Mouse (Mus musculus) MEL (cell line): ENCODE data around the gene Hsf2. TPM values are rescaled to one million over a fixed set of nuclear protein-coding genes. Genes with fewer than 3 reads are reported as not detected.

Experiments used
- DNase-seq: peaks from one replicate; pipeline ENCODE4 v3.0.0; 2011; ENCODE audit warnings: low read depth, low spot score
- H3K27ac ChIP-seq: 2 replicates; pipeline ENCODE4 v1.5.1; 2012; ENCODE audit warnings: low read depth, mild to moderate bottlenecking, control low read depth, low read length, moderate library complexity; ENCODE audit not compliant: control insufficient read depth
- H3K27me3 ChIP-seq, 2 experiments: fragments of 150-350 bp in 1 of 2; sonication (generic) in 1 of 2; 2 replicates each; pipeline ENCODE4 v1.6.1; 2012; ENCODE audit warnings: low read length in 2 of 2, mild to moderate bottlenecking in 2 of 2, improper control_type of control experiment in 1 of 2, moderate library complexity in 1 of 2; ENCODE audit not compliant: insufficient read depth in 2 of 2, control insufficient read depth in 1 of 2
- H3K36me3 ChIP-seq, 2 experiments: 2 replicates each; pipeline ENCODE4 v1.6.1; 2012 to 2014; ENCODE audit warnings: low read length in 2 of 2, improper control_type of control experiment in 1 of 2, inconsistent platforms in 1 of 2, mild to moderate bottlenecking in 1 of 2; ENCODE audit not compliant: insufficient read depth in 2 of 2, control insufficient read depth in 1 of 2
- H3K4me1 ChIP-seq, 2 experiments: fragments of 150-350 bp in 1 of 2; sonication (generic) in 1 of 2; 2 replicates each; pipeline ENCODE4 v1.6.1; 2012; ENCODE audit warnings: low read length in 2 of 2, improper control_type of control experiment in 1 of 2, mild to moderate bottlenecking in 1 of 2; ENCODE audit not compliant: insufficient read depth in 2 of 2, control insufficient read depth in 1 of 2
- H3K4me3 ChIP-seq, 2 experiments: fragments of 150-350 bp in 1 of 2; sonication (generic) in 1 of 2; 2 replicates each; pipeline ENCODE4 v1.5.1; 2012; ENCODE audit warnings: low read depth in 2 of 2, low read length in 2 of 2, mild to moderate bottlenecking in 2 of 2, moderate library complexity in 2 of 2, control low read depth in 1 of 2, improper control_type of control experiment in 1 of 2; ENCODE audit not compliant: control insufficient read depth in 1 of 2, insufficient read depth in 1 of 2
- H3K79me2 ChIP-seq: 2 replicates; pipeline ENCODE4 v1.6.1; 2012; ENCODE audit warnings: mild to moderate bottlenecking, low read length, moderate library complexity; ENCODE audit not compliant: control insufficient read depth, poor library complexity, insufficient read depth
- H3K9ac ChIP-seq: 2 replicates; pipeline ENCODE4 v1.6.1; 2012; ENCODE audit warnings: low read depth, mild to moderate bottlenecking, control low read depth, low read length, moderate library complexity; ENCODE audit not compliant: control insufficient read depth, poor library complexity, severe bottlenecking
- H3K9me3 ChIP-seq: fragments of 150-350 bp; sonication (generic); replicated peaks from 2 replicates; pipeline ENCODE4 v1.6.1; 2012; ENCODE audit warnings: mild to moderate bottlenecking, low read length, improper control_type of control experiment, moderate library complexity; ENCODE audit not compliant: insufficient read depth
- BHLHE40 ChIP-seq: IDR thresholded peaks from 2 replicates; pipeline ENCODE4 v1.6.1; 2012; ENCODE audit warnings: low read depth, mild to moderate bottlenecking, inconsistent platforms, low read length, improper control_type of control experiment, borderline replicate concordance
- CTCF ChIP-seq, 3 experiments: IDR thresholded peaks in 2 of 3; conservative IDR thresholded peaks in 1 of 3; 2 replicates each; pipeline ENCODE4 v1.5.1; 2011 to 2012; ENCODE audit warnings: low read length in 3 of 3, low read depth in 2 of 3, mild to moderate bottlenecking in 2 of 3, improper control_type of control experiment in 1 of 3, inconsistent platforms in 1 of 3, mixed read lengths in 1 of 3, moderate library complexity in 1 of 3; ENCODE audit not compliant: control insufficient read depth in 1 of 3, insufficient read depth in 1 of 3, poor library complexity in 1 of 3, severe bottlenecking in 1 of 3
- E2F4 ChIP-seq: IDR thresholded peaks from 2 replicates; pipeline ENCODE4 v1.6.1; 2011; ENCODE audit warnings: low read depth, low read length, improper control_type of control experiment, borderline replicate concordance
- ELF1 ChIP-seq: IDR thresholded peaks from 2 replicates; pipeline ENCODE4 v1.6.1; 2014; ENCODE audit warnings: low read depth, mild to moderate bottlenecking, inconsistent platforms, low read length, improper control_type of control experiment, moderate library complexity
- HCFC1 ChIP-seq: IDR thresholded peaks from 2 replicates; pipeline ENCODE4 v1.6.1; 2012; ENCODE audit warnings: low read depth, mild to moderate bottlenecking, inconsistent platforms, low read length, improper control_type of control experiment, moderate library complexity
- JUND ChIP-seq: IDR thresholded peaks from 2 replicates; pipeline ENCODE4 v1.6.1; 2011; ENCODE audit warnings: low read depth, mild to moderate bottlenecking, improper control_type of control experiment, low read length
- KAT2A ChIP-seq: conservative IDR thresholded peaks from 2 replicates; pipeline ENCODE4 v1.6.1; 2012; ENCODE audit warnings: low read depth, low read length, improper control_type of control experiment, inconsistent platforms
- MAFK ChIP-seq: IDR thresholded peaks from 2 replicates; pipeline ENCODE4 v1.6.1; 2011; ENCODE audit warnings: low read depth, mild to moderate bottlenecking, low read length, improper control_type of control experiment, borderline replicate concordance
- MEF2A ChIP-seq: IDR thresholded peaks from 2 replicates; pipeline ENCODE4 v1.6.1; 2014; ENCODE audit warnings: low read depth, mild to moderate bottlenecking, inconsistent platforms, low read length, improper control_type of control experiment; ENCODE audit not compliant: poor library complexity, insufficient replicate concordance, severe bottlenecking; ENCODE audit errors: extremely low read depth
- MXI1 ChIP-seq: IDR thresholded peaks from 2 replicates; pipeline ENCODE4 v1.6.1; 2011; ENCODE audit warnings: mild to moderate bottlenecking, low read depth, low read length, improper control_type of control experiment
- MYC ChIP-seq: IDR thresholded peaks from 2 replicates; pipeline ENCODE4 v1.6.1; 2011; ENCODE audit warnings: low read depth, mild to moderate bottlenecking, low read length, improper control_type of control experiment, moderate library complexity
- NELFE ChIP-seq: IDR thresholded peaks from 2 replicates; pipeline ENCODE4 v1.6.1; 2011; ENCODE audit warnings: low read depth, low read length, improper control_type of control experiment
- NRF1 ChIP-seq: IDR thresholded peaks from 2 replicates; pipeline ENCODE4 v1.6.1; 2014; ENCODE audit warnings: low read depth, mild to moderate bottlenecking, inconsistent platforms, low read length, improper control_type of control experiment, moderate library complexity; ENCODE audit not compliant: poor library complexity, insufficient read depth, severe bottlenecking
- POLR2A ChIP-seq, 2 experiments: IDR thresholded peaks; 2 replicates each; pipeline ENCODE4 v1.6.1; 2011 to 2012; ENCODE audit warnings: low read length in 2 of 2, mild to moderate bottlenecking in 2 of 2, control low read depth in 1 of 2, improper control_type of control experiment in 1 of 2, low read depth in 1 of 2, moderate library complexity in 1 of 2; ENCODE audit not compliant: control insufficient read depth in 1 of 2, insufficient read depth in 1 of 2, poor library complexity in 1 of 2
- POLR2AphosphoS5 ChIP-seq: IDR thresholded peaks from 2 replicates; pipeline ENCODE4 v1.6.1; 2012; ENCODE audit warnings: low read depth, borderline replicate concordance, mild to moderate bottlenecking, inconsistent platforms, low read length, moderate library complexity, mixed read lengths
- RCOR1 ChIP-seq: IDR thresholded peaks from 2 replicates; pipeline ENCODE4 v1.6.1; 2012; ENCODE audit warnings: low read depth, mild to moderate bottlenecking, inconsistent platforms, low read length, improper control_type of control experiment
- TAL1 ChIP-seq: IDR thresholded peaks from 2 replicates; pipeline ENCODE4 v1.6.1; 2012; ENCODE audit warnings: mild to moderate bottlenecking, inconsistent platforms, low read length, moderate library complexity, mixed read lengths
- TBP ChIP-seq: IDR thresholded peaks from 2 replicates; pipeline ENCODE4 v1.8.0; 2011; ENCODE audit warnings: low read depth, low read length, improper control_type of control experiment
- TCF12 ChIP-seq: IDR thresholded peaks from 2 replicates; pipeline ENCODE4 v1.6.1; 2014; ENCODE audit warnings: low read depth, mild to moderate bottlenecking, inconsistent platforms, low read length, improper control_type of control experiment, moderate library complexity
- UBTF ChIP-seq: IDR thresholded peaks from 2 replicates; pipeline ENCODE4 v1.6.1; 2012; ENCODE audit warnings: low read depth, mild to moderate bottlenecking, inconsistent platforms, low read length, improper control_type of control experiment, moderate library complexity, borderline replicate concordance; ENCODE audit not compliant: insufficient read depth
- USF1 ChIP-seq: IDR thresholded peaks from 2 replicates; pipeline ENCODE4 v1.6.1; 2014; ENCODE audit warnings: low read depth, mild to moderate bottlenecking, inconsistent platforms, low read length, improper control_type of control experiment, moderate library complexity
- ZC3H11A ChIP-seq: IDR thresholded peaks from 2 replicates; pipeline ENCODE4 v1.6.1; 2012; ENCODE audit warnings: low read depth, mild to moderate bottlenecking, inconsistent platforms, low read length, improper control_type of control experiment
- ZKSCAN1 ChIP-seq: IDR thresholded peaks from 2 replicates; pipeline ENCODE4 v1.6.1; 2012; ENCODE audit warnings: low read depth, mild to moderate bottlenecking, inconsistent platforms, low read length, improper control_type of control experiment, moderate library complexity
- ZNF384 ChIP-seq: IDR thresholded peaks from 2 replicates; pipeline ENCODE4 v1.6.1; 2012; ENCODE audit warnings: low read depth, mild to moderate bottlenecking, inconsistent platforms, low read length, improper control_type of control experiment
- polyA plus RNA-seq, 2 experiments: library from polyadenylated mRNA; stranded (reverse) in 1 of 2; unstranded in 1 of 2; fragments of >175 nt in 1 of 2; fragments of >200 nt in 1 of 2; gene quantifications; 2 replicates each; pipeline versions ENCODE4 v1.2.1 to v1.2.4; 2012; ENCODE audit warnings: low replicate concordance in 2 of 2, low read depth in 1 of 2; ENCODE audit not compliant: insufficient read length in 2 of 2, insufficient read depth in 1 of 2, missing spikeins in 1 of 2
- total RNA-seq: library from RNA; depleted of rRNA; stranded (reverse); fragments of 300-350 nt; gene quantifications from 2 replicates; pipeline ENCODE4 v1.2.3, GENCODE M21; 2012

Hsf2 gene
- total and polyA plus RNA-seq, 3 experiments, result 4.5 to 6.1 TPM; not detected in 1

- Histone ChIP-seq H3K4me3 (no peak overlapping the region), H3K27ac (no peak overlapping the region), H3K36me3 (no peaks in the 10 kb centered on the region), H3K9ac (no peak overlapping the region), H3K27me3 (peaks cover 0 to 2% of the 10 kb centered on the region in 2 experiments; a peak in 2 of 4 replicates), H3K79me2 (no peaks in the 10 kb centered on the region), H3K9me3 (no peaks in the 10 kb centered on the region)
- DNase-seq, result no peak
- TF ChIP-seq MYC, result no peak
- no peak for TF ChIP-seq NRF1
- TF ChIP-seq, all 39 proteins: peak for 0
- no peaks in the 10 kb centered on the region for H3K4me1 ChIP-seq
Measured at GRCm38 (mm10) chr10:57477121-57477843, 8.9 kb upstream of the Hsf2 start.

GRCm38 (mm10) chr10:57481717-57482116 is 4.5 kb upstream of the Hsf2 start:
- no peak for TF ChIP-seq ELF1
- no peak for TF ChIP-seq POLR2A (IDR thresholded peaks at IDR 0.05; ENCODE audit: control insufficient read depth in 1 of 2, insufficient read depth in 1 of 2, low read depth in 1 of 2, low read length in 2 of 2, poor library complexity in 1 of 2)
- no peak for TF ChIP-seq USF1
- Histone ChIP-seq H3K4me1 (no peaks in the 10 kb centered on the region), H3K27ac (no peak overlapping the region), H3K79me2 (peaks cover 2% of the 10 kb centered on the region; the same call in 1 of the 2 replicates), H3K36me3 (peaks cover 0 to 3% of the 10 kb centered on the region in 2 experiments; a peak in 1 of 4 replicates), H3K9me3 (no peaks in the 10 kb centered on the region), H3K9ac (no peak overlapping the region), H3K4me3 (no peak overlapping the region), H3K27me3 (peaks cover 0 to 2% of the 10 kb centered on the region in 2 experiments; a peak in 3 of 4 replicates)
- DNase-seq, result no peak

- Histone ChIP-seq H3K79me2 (peaks cover 5% of the 10 kb centered on the region), H3K27me3 (no peaks in the 10 kb centered on the region; a peak in 2 of 4 replicates), H3K4me1 (peaks cover 0 to 3% of the 10 kb centered on the region in 2 experiments; a peak in 1 of 4 replicates), H3K9ac (no peak overlapping the region), H3K4me3 (no peak overlapping the region), H3K36me3 (peaks cover 0 to 10% of the 10 kb centered on the region in 2 experiments; a peak in 2 of 4 replicates), H3K27ac (no peak overlapping the region), H3K9me3 (no peaks in the 10 kb centered on the region)
- no peak for TF ChIP-seq E2F4
- TF ChIP-seq MEF2A, result no peak
- TF ChIP-seq HCFC1, result no peak
- TF ChIP-seq ZKSCAN1, result no peak
- no peak for TF ChIP-seq MAFK
- no peak for TF ChIP-seq UBTF
- no peak for TF ChIP-seq CTCF (IDR thresholded peaks at IDR 0.05 in 2 of 3, conservative IDR thresholded peaks at IDR 0.05 in 1 of 3; ENCODE audit: control insufficient read depth in 1 of 3, insufficient read depth in 1 of 3, low read depth in 2 of 3, low read length in 3 of 3, poor library complexity in 1 of 3, severe bottlenecking in 1 of 3)
- TF ChIP-seq ZNF384, result no peak
- no peak for TF ChIP-seq JUND
- TF ChIP-seq TAL1, result no peak
- no peak for TF ChIP-seq ZC3H11A
- no peak for TF ChIP-seq TCF12
- no peak for TF ChIP-seq MXI1
- TF ChIP-seq KAT2A, result no peak
- TF ChIP-seq POLR2AphosphoS5, result no peak
- TF ChIP-seq MYC, result no peak
- no peak for TF ChIP-seq BHLHE40
- no peak for TF ChIP-seq RCOR1
- TF ChIP-seq NELFE, result no peak
- TF ChIP-seq TBP, result no peak
- no peak for DNase-seq
Measured at GRCm38 (mm10) chr10:57484741-57485140, 1.4 kb upstream of the Hsf2 start.
